Mouse (Mus musculus): Measurements from ENCODE around the gene Casp9.

DNA sequence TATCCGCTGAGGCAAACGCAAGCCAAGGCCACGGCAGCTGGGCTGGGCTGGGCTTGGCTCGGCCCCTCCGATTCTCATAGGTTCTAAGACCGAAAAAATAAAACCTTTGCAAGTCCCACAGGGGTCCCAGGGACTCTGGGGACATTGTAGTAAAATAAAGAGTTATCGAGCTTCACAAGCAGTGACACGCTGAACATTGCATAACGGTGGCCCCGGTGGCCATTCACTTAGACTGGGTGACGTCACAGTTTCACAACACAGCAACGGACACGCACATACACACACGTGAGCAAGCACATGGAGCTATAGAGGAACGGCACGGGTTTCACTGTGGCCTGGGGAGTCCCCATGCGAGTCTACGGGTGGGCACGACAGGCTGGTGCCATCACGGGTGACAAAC, 65.1 kb downstream of the Casp9 start:
- TF ChIP-seq MYOG (IDR thresholded peaks at IDR 0.05; ENCODE audit: control insufficient read depth in 1 of 3, insufficient read depth in 1 of 3, insufficient read length in 2 of 3, low read depth in 2 of 3) (no peak), MAX (IDR thresholded peaks at IDR 0.05; ENCODE audit: low read depth) (no peak), E2F4 (IDR thresholded peaks at IDR 0.05; ENCODE audit: insufficient read depth) (no peak), POLR2A (IDR thresholded peaks at IDR 0.05; ENCODE audit: insufficient read length, low read depth) (no peak), TCF12 (IDR thresholded peaks at IDR 0.05; ENCODE audit: insufficient read depth, poor library complexity, severe bottlenecking) (no peak), POLR2AphosphoS2 (IDR thresholded peaks at IDR 0.05; ENCODE audit: insufficient read length, low read depth) (no peak), USF1 (IDR thresholded peaks at IDR 0.05; ENCODE audit: low read depth) (no peak), SRF (IDR thresholded peaks at IDR 0.05; ENCODE audit: control insufficient read depth, insufficient read length, low read depth) (no peak), CEBPB (IDR thresholded peaks at IDR 0.05; ENCODE audit: insufficient read depth, poor library complexity, severe bottlenecking) (no peak), MYOD1 (IDR thresholded peaks at IDR 0.05; ENCODE audit: control insufficient read depth in 1 of 3, insufficient read length in 2 of 3, low read depth in 2 of 3) (no peak), TCF3 (IDR thresholded peaks at IDR 0.05; ENCODE audit: insufficient read length, low read depth) (no peak)
